Mouse (Mus musculus): Measurements from ENCODE around the gene Mindy4b-ps. TPM values are rescaled to one million over a fixed set of nuclear protein-coding genes. Genes with fewer than 3 reads are reported as not detected.

The Mindy4b-ps gene
- polyA plus RNA-seq, 1 experiment from 2014 or later: 0.21 TPM

DNA sequence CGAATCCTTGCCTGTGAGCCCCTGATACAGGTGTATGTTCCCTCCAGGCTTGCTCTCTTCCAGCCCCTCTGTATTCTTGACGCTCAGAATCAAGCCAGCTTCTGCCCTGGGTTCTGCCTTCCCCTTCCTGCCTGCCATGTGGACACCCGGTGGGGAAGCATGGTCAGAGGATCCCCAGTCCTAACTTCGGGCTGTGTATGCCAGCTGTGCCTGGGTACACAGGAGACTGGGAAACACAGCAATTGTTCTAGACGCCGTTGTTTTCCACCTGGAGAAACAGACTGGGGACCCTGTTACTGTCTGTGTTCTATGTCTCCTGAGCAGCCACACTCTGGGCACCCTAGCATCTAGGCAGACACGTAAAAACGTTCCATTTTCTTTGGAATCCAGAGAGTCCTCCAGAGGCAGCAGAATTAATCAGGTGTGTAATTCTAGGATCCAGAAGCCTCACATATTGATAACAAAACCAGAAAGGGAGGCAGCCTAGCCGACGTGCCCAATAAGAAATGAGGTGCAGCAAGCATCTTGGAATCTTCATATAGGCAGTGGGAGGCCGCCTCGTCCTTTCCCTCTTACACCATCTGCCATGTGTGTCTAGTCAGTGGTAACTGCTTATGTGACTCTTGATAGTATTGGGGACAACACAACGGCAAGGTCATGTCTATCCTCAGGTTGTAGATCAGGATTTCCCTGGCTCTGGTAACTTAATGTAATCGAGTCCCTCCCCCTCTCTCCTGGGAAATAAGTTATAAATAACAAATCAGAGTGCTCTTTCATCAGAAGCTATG is 6.4 kb upstream of the Mindy4b-ps start:
- no peak for ATAC-seq
- H3K4me2 ChIP-seq (ENCODE audit: low read length): no peak overlapping the region
- H3K36me3 ChIP-seq (ENCODE audit: control insufficient read depth, insufficient read depth, low read length): no peaks in the 10 kb centered on the region
- no peaks in the 10 kb centered on the region for H3K4me1 ChIP-seq (ENCODE audit: control insufficient read depth, insufficient read depth, low read depth, low read length)
- H3K9me3 ChIP-seq (ENCODE audit: control insufficient read depth, low read length): no peaks in the 10 kb centered on the region
- 67% methylated on average over 14 of the region's 14 CpGs for WGBS
- no peaks in the 10 kb centered on the region for H3K27me3 ChIP-seq (replicated peaks; ENCODE audit: control insufficient read depth, insufficient read depth, low read length)
- H3K27ac ChIP-seq (ENCODE audit: low read depth, low read length): no peak overlapping the region
- no peak overlapping the region for H3K4me3 ChIP-seq (ENCODE audit: low read length)
- H3K9ac ChIP-seq (ENCODE audit: low read depth, low read length): no peak overlapping the region

DNA sequence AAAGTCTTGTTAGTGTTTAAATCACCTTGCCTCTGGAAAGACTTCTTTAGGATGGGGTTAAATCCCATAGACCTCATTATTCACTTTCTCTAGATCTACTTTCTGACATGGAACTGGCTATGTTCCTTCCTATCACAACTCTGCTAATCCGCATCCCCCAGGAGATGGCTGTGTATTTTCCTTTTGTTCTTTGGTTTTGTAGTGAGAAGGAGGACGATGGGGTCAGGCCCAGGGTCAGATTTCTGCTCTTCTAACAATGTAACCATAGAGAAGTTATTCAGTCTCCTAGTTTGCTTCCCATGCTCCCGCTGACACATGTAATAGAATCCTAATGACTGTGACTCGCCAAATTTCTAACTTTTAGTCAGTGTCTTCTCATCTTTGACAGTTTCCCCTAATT is 4.2 kb upstream of the Mindy4b-ps start:
- no peaks in the 10 kb centered on the region for H3K9me3 ChIP-seq (ENCODE audit: control insufficient read depth, low read length)
- no peaks in the 10 kb centered on the region for H3K27me3 ChIP-seq (replicated peaks; ENCODE audit: control insufficient read depth, insufficient read depth, low read length)
- no peak overlapping the region for H3K4me3 ChIP-seq (ENCODE audit: low read length)
- peak; percentile 81 for ATAC-seq
- H3K4me2 ChIP-seq (ENCODE audit: low read length): no peak overlapping the region
- no peaks in the 10 kb centered on the region for H3K36me3 ChIP-seq (ENCODE audit: control insufficient read depth, insufficient read depth, low read length)
- no peak overlapping the region for H3K27ac ChIP-seq (ENCODE audit: low read depth, low read length)
- no peak overlapping the region for H3K9ac ChIP-seq (ENCODE audit: low read depth, low read length)
- WGBS: 10% methylated on average over 4 of the region's 4 CpGs
- no peaks in the 10 kb centered on the region for H3K4me1 ChIP-seq (ENCODE audit: control insufficient read depth, insufficient read depth, low read depth, low read length)

DNA sequence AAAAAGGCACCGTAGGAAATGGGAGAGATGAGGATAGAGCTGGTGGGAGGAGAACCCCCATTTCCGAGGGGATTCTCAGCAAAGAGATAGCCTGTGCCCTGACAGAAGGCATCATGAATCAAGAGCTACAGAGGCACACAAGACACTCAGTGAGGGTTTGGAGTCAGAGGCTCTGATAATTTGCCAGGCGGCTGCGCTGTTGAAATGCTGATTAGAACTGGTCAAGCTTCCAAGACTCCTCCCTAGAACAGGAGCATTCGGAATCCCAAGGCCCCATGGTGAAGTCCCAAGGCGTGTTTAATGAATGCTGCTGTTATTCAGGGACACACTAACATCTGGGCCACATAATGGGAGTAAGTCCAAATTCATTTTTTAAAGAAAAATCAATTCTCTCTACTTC is 4.8 kb downstream of the Mindy4b-ps start:
- Histone ChIP-seq H3K4me1 (ENCODE audit: control insufficient read depth, insufficient read depth, low read depth, low read length) (peaks cover 5% of the 10 kb centered on the region; the same call in 1 of the 2 replicates), H3K4me2 (ENCODE audit: low read length) (no peak overlapping the region), H3K36me3 (ENCODE audit: control insufficient read depth, insufficient read depth, low read length) (no peaks in the 10 kb centered on the region), H3K27me3 (replicated peaks; ENCODE audit: control insufficient read depth, insufficient read depth, low read length) (no peaks in the 10 kb centered on the region), H3K27ac (ENCODE audit: low read depth, low read length) (no peak overlapping the region), H3K9me3 (ENCODE audit: control insufficient read depth, low read length) (no peaks in the 10 kb centered on the region), H3K9ac (ENCODE audit: low read depth, low read length) (no peak overlapping the region), H3K4me3 (ENCODE audit: low read length) (no peak overlapping the region)
- 17% methylated on average over 6 of the region's 6 CpGs for WGBS
- ATAC-seq: peak; percentile 69

DNA sequence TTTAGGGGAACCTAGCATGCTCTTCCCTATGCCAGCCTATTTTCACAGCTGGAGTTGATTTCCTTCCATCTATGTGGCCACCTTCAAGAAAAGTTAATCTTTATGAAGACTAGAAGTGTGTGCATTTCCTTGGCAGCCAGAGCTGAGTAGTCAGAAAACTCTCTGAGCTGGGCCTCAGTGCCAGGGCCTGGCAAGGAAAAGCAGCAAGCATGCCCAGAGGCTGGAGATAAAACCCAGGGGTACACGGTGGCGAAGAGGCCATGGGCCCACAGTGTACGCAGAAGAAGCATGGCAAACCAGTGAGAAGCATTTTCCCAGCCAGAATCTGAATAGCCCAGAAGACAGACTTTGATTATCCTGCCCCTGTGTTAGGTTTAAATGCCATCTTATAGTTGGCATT is 7.9 kb downstream of the Mindy4b-ps start:
- Histone ChIP-seq H3K4me2 (ENCODE audit: low read length) (no peak overlapping the region), H3K9me3 (ENCODE audit: control insufficient read depth, low read length) (no peaks in the 10 kb centered on the region), H3K9ac (ENCODE audit: low read depth, low read length) (no peak overlapping the region), H3K27ac (ENCODE audit: low read depth, low read length) (no peak overlapping the region), H3K4me3 (ENCODE audit: low read length) (no peak overlapping the region), H3K27me3 (replicated peaks; ENCODE audit: control insufficient read depth, insufficient read depth, low read length) (no peaks in the 10 kb centered on the region), H3K4me1 (ENCODE audit: control insufficient read depth, insufficient read depth, low read depth, low read length) (peaks cover 5% of the 10 kb centered on the region; the same call in 1 of the 2 replicates), H3K36me3 (ENCODE audit: control insufficient read depth, insufficient read depth, low read length) (no peaks in the 10 kb centered on the region)
- WGBS: 72% methylated on average over 3 of the region's 3 CpGs
- no peak; the same call in 1 of the 2 replicates for ATAC-seq

DNA sequence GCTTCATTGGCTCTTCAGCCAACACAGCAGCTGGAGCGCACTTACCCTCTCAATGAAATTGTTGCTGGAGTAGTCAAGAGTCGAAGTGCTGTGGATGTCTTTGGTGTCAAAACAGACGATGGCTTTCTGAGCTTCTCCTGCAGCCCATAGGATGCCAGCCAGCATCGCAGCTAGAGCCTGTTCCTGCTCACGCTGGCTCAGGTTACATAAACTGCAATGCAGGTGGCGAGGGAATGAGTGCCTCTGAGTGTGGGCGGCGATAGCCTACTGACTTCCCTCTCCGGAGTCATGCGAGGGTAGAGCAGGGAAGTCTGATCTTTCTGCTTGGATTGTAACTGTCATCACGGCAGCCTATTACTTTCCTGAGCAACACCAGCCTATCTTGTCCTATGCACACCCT is 11.8 kb downstream of the Mindy4b-ps start:
- 70% methylated on average over 11 of the region's 11 CpGs for WGBS
- H3K36me3 ChIP-seq (ENCODE audit: control insufficient read depth, insufficient read depth, low read length): no peaks in the 10 kb centered on the region
- no peak for ATAC-seq
- no peaks in the 10 kb centered on the region for H3K27me3 ChIP-seq (replicated peaks; ENCODE audit: control insufficient read depth, insufficient read depth, low read length)
- no peak overlapping the region for H3K4me3 ChIP-seq (ENCODE audit: low read length)
- H3K9ac ChIP-seq (ENCODE audit: low read depth, low read length): no peak overlapping the region
- H3K9me3 ChIP-seq (ENCODE audit: control insufficient read depth, low read length): no peaks in the 10 kb centered on the region
- H3K27ac ChIP-seq (ENCODE audit: low read depth, low read length): no peak overlapping the region
- H3K4me2 ChIP-seq (ENCODE audit: low read length): no peak overlapping the region
- no peaks in the 10 kb centered on the region; the same call in 1 of the 2 replicates for H3K4me1 ChIP-seq (ENCODE audit: control insufficient read depth, insufficient read depth, low read depth, low read length)

DNA sequence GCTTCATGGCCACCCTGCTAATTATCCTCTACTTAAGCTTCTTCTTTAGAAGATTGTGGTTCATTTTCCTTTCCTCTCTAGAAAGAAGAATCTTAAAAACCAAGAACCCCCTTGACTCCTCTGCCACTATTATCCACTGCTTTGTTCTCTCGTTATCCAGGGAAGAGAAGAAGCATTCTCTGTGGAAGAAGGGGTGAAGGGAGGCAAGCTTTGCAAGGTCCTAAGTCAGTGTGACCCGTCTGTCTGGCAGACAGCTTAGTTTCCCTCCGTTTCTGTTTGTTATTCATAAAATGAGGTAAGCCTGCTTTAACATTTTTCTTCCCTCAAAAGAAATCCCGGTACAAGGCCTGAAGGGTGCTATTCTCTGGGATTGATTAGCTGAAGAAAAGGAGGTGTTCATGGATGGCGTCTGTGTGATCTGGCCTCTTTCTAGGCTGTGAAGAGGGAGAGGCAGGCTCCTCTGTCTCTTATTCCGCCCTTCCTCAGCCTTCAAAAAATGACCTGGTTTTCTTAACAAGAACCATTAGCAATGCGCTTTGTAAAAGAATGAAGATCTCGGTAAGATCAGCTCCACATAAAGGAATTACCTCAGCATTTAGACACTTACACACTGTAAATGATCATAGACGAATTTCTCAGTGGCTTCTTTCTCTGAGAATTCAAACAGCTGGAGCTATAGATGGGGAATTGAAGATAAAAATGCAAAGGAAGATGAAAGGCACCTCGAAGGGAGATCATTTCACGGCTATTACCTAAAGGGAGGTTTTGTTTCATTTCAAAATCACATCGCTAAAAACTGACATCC is 12.8 kb downstream of the Mindy4b-ps start:
- 35% methylated on average over 12 of the region's 12 CpGs for WGBS
- no peaks in the 10 kb centered on the region; the same call in 1 of the 2 replicates for H3K4me1 ChIP-seq (ENCODE audit: control insufficient read depth, insufficient read depth, low read depth, low read length)
- H3K4me2 ChIP-seq (ENCODE audit: low read length): no peak overlapping the region
- no peak overlapping the region for H3K27ac ChIP-seq (ENCODE audit: low read depth, low read length)
- H3K4me3 ChIP-seq (ENCODE audit: low read length): no peak overlapping the region
- ATAC-seq: no peak
- no peaks in the 10 kb centered on the region for H3K36me3 ChIP-seq (ENCODE audit: control insufficient read depth, insufficient read depth, low read length)
- no peak overlapping the region for H3K9ac ChIP-seq (ENCODE audit: low read depth, low read length)
- H3K9me3 ChIP-seq (ENCODE audit: control insufficient read depth, low read length): no peaks in the 10 kb centered on the region
- H3K27me3 ChIP-seq (replicated peaks; ENCODE audit: control insufficient read depth, insufficient read depth, low read length): no peaks in the 10 kb centered on the region

DNA sequence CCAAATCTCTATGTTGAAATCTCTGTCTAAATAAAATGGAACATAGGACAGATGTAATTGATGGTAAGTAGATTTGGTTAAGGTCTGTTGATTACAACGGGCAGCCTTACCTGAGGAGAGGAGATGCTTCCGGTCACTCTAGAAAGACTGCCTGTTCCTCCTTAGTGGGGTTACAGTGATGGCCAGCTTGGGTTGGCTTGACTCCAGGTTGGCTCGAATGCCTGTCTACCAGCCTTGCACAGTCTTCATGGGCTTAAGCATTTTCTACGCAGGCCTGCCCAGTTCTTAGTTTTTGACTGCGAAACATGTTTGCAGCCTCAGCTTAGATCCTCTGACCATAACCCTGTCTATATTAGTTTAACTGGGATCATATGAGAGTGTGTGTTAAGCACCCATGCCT is 13.5 kb downstream of the Mindy4b-ps start:
- Histone ChIP-seq H3K27ac (ENCODE audit: low read depth, low read length) (no peak overlapping the region), H3K36me3 (ENCODE audit: control insufficient read depth, insufficient read depth, low read length) (no peaks in the 10 kb centered on the region), H3K4me2 (ENCODE audit: low read length) (no peak overlapping the region), H3K4me3 (ENCODE audit: low read length) (no peak overlapping the region), H3K9me3 (ENCODE audit: control insufficient read depth, low read length) (no peaks in the 10 kb centered on the region), H3K9ac (ENCODE audit: low read depth, low read length) (no peak overlapping the region), H3K4me1 (ENCODE audit: control insufficient read depth, insufficient read depth, low read depth, low read length) (no peaks in the 10 kb centered on the region; the same call in 1 of the 2 replicates), H3K27me3 (replicated peaks; ENCODE audit: control insufficient read depth, insufficient read depth, low read length) (no peaks in the 10 kb centered on the region)
- 85% methylated on average over 5 of the region's 5 CpGs for WGBS
- ATAC-seq: no peak

DNA sequence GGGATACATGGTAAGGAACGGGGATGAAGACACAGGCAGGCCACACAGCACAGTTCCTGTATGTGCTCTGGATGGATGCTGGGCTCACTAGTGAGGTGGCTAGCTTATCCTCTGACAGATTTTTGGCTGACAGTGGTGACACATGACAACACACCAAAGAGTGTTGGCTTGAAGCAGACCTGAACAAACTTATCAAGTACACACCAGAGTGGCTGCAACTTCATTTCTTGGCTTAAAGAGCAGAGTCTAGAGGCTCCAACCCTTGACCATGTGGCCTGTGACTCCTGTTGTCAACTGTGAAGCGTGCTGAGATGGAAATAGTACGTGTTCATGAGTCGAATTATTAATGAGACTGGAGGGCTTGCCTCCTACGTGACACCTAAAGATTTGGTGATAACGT is 17.4 kb downstream of the Mindy4b-ps start:
- no peak for ATAC-seq
- H3K27me3 ChIP-seq (replicated peaks; ENCODE audit: control insufficient read depth, insufficient read depth, low read length): no peaks in the 10 kb centered on the region
- H3K36me3 ChIP-seq (ENCODE audit: control insufficient read depth, insufficient read depth, low read length): no peaks in the 10 kb centered on the region
- H3K27ac ChIP-seq (ENCODE audit: low read depth, low read length): no peak overlapping the region
- no peaks in the 10 kb centered on the region; the same call in 1 of the 2 replicates for H3K4me1 ChIP-seq (ENCODE audit: control insufficient read depth, insufficient read depth, low read depth, low read length)
- no peaks in the 10 kb centered on the region for H3K9me3 ChIP-seq (ENCODE audit: control insufficient read depth, low read length)
- WGBS: 88% methylated on average over 6 of the region's 6 CpGs
- no peak overlapping the region for H3K9ac ChIP-seq (ENCODE audit: low read depth, low read length)
- H3K4me2 ChIP-seq (ENCODE audit: low read length): no peak overlapping the region
- H3K4me3 ChIP-seq (ENCODE audit: low read length): no peak overlapping the region

DNA sequence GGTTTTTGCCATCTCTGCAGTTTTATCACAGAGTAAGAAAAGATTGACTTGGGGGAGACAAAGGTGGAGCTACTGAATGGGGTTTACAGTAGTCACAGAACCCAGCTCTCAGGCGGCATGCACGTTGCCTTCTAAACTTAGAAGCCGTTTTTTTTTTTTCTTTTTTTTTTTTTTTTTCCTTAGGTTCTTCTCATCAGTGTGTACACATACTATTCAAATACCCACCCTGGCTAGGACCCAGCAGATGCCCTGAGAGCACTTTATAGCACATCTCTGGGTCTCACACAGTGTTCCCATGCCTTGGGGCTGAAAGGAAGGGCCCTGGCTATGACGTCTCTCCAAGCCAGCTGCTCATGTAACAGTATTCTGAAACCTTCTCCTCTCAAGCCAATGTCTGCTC is 23.4 kb downstream of the Mindy4b-ps start:
- Histone ChIP-seq H3K36me3 (ENCODE audit: control insufficient read depth, insufficient read depth, low read length) (no peaks in the 10 kb centered on the region), H3K9me3 (ENCODE audit: control insufficient read depth, low read length) (no peaks in the 10 kb centered on the region), H3K4me3 (ENCODE audit: low read length) (no peak overlapping the region), H3K9ac (ENCODE audit: low read depth, low read length) (no peak overlapping the region), H3K27ac (ENCODE audit: low read depth, low read length) (no peak overlapping the region), H3K4me2 (ENCODE audit: low read length) (no peak overlapping the region), H3K27me3 (replicated peaks; ENCODE audit: control insufficient read depth, insufficient read depth, low read length) (no peaks in the 10 kb centered on the region), H3K4me1 (ENCODE audit: control insufficient read depth, insufficient read depth, low read depth, low read length) (no peaks in the 10 kb centered on the region)
- 66% methylated on average over 4 of the region's 4 CpGs for WGBS
- ATAC-seq: peak; percentile 47; the same call in 1 of the 2 replicates

Data from hindbrain, embryonic 16.5 days (tissue).